Mouse (Mus musculus) erythroblast, embryonic 14.5 days (primary cell): Measurements from ENCODE around the gene Adamts4. TPM values are rescaled to one million over a fixed set of nuclear protein-coding genes. Genes with fewer than 3 reads are reported as not detected.
"Not testable (repeated sequence)": the region's sequence is repeated elsewhere in the genome, so short reads cannot be mapped to it uniquely, and the experiment has no call there.

Source experiments
- H3K27me3 ChIP-seq: 2 replicates; pipeline ENCODE4 v1.6.1; 2012; ENCODE audit warnings: inconsistent platforms; ENCODE audit not compliant: control insufficient read depth
- H3K36me3 ChIP-seq: 2 replicates; pipeline ENCODE4 v1.6.1; 2012; ENCODE audit warnings: mild to moderate bottlenecking, inconsistent platforms; ENCODE audit not compliant: control insufficient read depth
- H3K4me1 ChIP-seq: 2 replicates; pipeline ENCODE4 v1.6.1; 2012; ENCODE audit warnings: inconsistent platforms; ENCODE audit not compliant: control insufficient read depth
- H3K4me3 ChIP-seq: replicated peaks from 2 replicates; pipeline ENCODE3; 2012; ENCODE audit warnings: moderate library complexity, mild to moderate bottlenecking, inconsistent platforms
- H3K9me3 ChIP-seq: 2 replicates; pipeline ENCODE4 v1.6.1; 2012; ENCODE audit warnings: low read length, inconsistent platforms, mixed read lengths; ENCODE audit not compliant: control insufficient read depth
- GATA1 ChIP-seq: IDR thresholded peaks from 2 replicates; pipeline ENCODE4 v1.6.1; 2012; ENCODE audit warnings: low read length, inconsistent platforms, mixed read lengths
- TAL1 ChIP-seq: IDR thresholded peaks from 3 replicates; pipeline ENCODE4 v1.6.1; 2012; ENCODE audit warnings: low read length, inconsistent platforms, mixed read lengths
- polyA plus RNA-seq: library from polyadenylated mRNA; stranded (reverse); fragments of >175 nt; gene quantifications from 2 replicates; pipeline ENCODE4 v1.2.3, GENCODE M21; 2012

Adamts4 gene
- polyA plus RNA-seq, 1 experiment = not detected

DNA sequence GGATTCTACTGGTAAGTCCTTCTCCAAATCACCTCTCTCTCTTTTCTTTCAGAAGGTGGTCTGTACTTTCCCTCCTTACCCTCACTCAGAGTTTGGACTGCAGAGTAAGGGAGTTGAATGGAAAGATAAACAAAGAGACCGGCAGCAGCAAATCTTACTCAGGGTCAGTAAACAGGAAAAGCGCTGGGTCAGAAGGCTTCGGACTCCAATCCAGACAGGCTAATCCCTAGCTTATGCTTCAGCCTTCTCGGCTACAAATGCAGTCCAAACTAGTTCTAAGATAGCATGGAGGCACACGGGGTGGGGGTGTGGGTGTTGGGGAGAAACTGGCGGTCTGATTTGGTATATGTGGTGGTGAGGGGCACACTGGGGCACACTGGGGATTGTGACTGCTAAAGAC is 12.8 kb upstream of the Adamts4 start:
- TF ChIP-seq TAL1 (no peak), GATA1 (no peak)
- H3K36me3 ChIP-seq = peaks cover 82% of the 10 kb centered on the region

DNA sequence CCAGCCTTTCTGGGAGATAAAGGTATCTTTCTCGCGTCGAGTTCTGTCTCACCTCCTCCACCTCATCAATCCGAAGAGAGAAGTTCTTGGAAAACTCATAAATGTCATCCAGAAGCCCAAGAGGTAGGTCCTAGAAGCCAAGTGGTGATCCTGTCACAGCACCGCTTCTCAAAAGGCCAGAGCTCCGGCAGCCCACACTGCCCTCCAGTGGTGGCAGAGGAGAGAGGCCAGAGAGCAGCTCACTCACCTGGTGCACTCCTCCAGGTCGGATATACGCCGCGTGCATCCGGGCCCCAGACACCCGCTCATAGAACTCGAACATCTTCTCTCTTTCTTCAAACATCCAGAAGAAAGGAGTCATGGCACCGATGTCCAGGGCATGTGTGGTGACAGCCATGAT is 11.8 kb upstream of the Adamts4 start:
- Histone ChIP-seq H3K4me3 (no peak overlapping the region), H3K4me1 (peaks cover 13% of the 10 kb centered on the region), H3K27me3 (no peaks in the 10 kb centered on the region), H3K36me3 (peaks cover 90% of the 10 kb centered on the region), H3K9me3 (no peaks in the 10 kb centered on the region)
- no peak for TF ChIP-seq TAL1
- TF ChIP-seq GATA1 = no peak

More for the DNA sequence above, 12.8 kb upstream of the Adamts4 start:
- no peaks in the 10 kb centered on the region for H3K9me3 ChIP-seq
- H3K4me3 ChIP-seq = no peak overlapping the region
- peaks cover 22% of the 10 kb centered on the region for H3K4me1 ChIP-seq
- H3K27me3 ChIP-seq = no peaks in the 10 kb centered on the region

- Histone ChIP-seq H3K4me1 (peaks cover 5% of the 10 kb centered on the region), H3K9me3 (no peaks in the 10 kb centered on the region), H3K36me3 (peaks cover 87% of the 10 kb centered on the region), H3K4me3 (no peak overlapping the region), H3K27me3 (no peaks in the 10 kb centered on the region)
- TF ChIP-seq TAL1 = no peak
- no peak for TF ChIP-seq GATA1
Observed at GRCm38 (mm10) chr1:171239992-171240744, 10.1 kb upstream of the Adamts4 start.

- peaks cover 12% of the 10 kb centered on the region for H3K4me1 ChIP-seq
- H3K27me3 ChIP-seq = no peaks in the 10 kb centered on the region
- H3K36me3 ChIP-seq = peaks cover 82% of the 10 kb centered on the region
- TF ChIP-seq GATA1 (no peak), TAL1 (no peak)
- H3K9me3 ChIP-seq = no peaks in the 10 kb centered on the region
- H3K4me3 ChIP-seq = no peak overlapping the region
Observed at GRCm38 (mm10) chr1:171240911-171241310, 9.3 kb upstream of the Adamts4 start.

- H3K27me3 ChIP-seq, H3K4me3 ChIP-seq, H3K9me3 ChIP-seq: not testable (repeated sequence)
- H3K36me3 ChIP-seq = peaks cover 73% of the 10 kb centered on the region
- H3K4me1 ChIP-seq = peaks cover 20% of the 10 kb centered on the region
Observed at GRCm38 (mm10) chr1:171241952-171242351, 8.3 kb upstream of the Adamts4 start.

DNA sequence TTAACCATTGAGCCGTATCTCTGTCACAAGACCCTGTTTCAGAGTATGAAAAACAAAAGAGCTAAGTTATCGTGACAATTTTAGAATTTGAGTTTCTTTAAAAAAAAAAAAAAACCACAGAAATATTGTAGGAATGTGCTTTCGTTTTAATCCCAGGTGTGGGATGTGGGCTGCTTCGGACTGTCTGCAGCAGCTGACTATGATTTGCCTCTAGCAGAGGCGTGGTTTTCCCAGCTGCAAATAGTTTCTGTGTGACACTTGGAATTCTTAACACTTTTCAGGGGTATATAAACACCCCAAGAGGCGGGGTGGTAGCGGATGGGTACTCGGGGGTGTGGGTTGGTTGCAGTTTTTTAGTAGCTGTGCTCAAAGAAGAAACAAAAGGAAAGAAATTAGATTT is 4.9 kb upstream of the Adamts4 start:
- Histone ChIP-seq H3K9me3 (no peaks in the 10 kb centered on the region), H3K36me3 (peaks cover 43% of the 10 kb centered on the region), H3K4me1 (peaks cover 38% of the 10 kb centered on the region), H3K27me3 (peaks cover 21% of the 10 kb centered on the region), H3K4me3 (no peak overlapping the region)
- TF ChIP-seq TAL1 (no peak), GATA1 (no peak)

GRCm38 (mm10) chr1:171246709-171247452 is 3.3 kb upstream of the Adamts4 start:
- no peak for TF ChIP-seq TAL1
- no peak; the same call in 1 of the 2 replicates for TF ChIP-seq GATA1
- H3K4me1 ChIP-seq = peaks cover 38% of the 10 kb centered on the region
- no peaks in the 10 kb centered on the region for H3K9me3 ChIP-seq
- H3K36me3 ChIP-seq = peaks cover 28% of the 10 kb centered on the region
- H3K4me3 ChIP-seq = peak overlapping the region; percentile 72
- peaks cover 36% of the 10 kb centered on the region for H3K27me3 ChIP-seq

GRCm38 (mm10) chr1:171247453-171247841 is 2.8 kb upstream of the Adamts4 start:
- H3K27me3 ChIP-seq = peaks cover 42% of the 10 kb centered on the region
- peaks cover 38% of the 10 kb centered on the region for H3K4me1 ChIP-seq
- peak overlapping the region; percentile 72 for H3K4me3 ChIP-seq
- peaks cover 24% of the 10 kb centered on the region for H3K36me3 ChIP-seq
- TF ChIP-seq GATA1 (no peak), TAL1 (no peak)
- H3K9me3 ChIP-seq = no peaks in the 10 kb centered on the region

DNA sequence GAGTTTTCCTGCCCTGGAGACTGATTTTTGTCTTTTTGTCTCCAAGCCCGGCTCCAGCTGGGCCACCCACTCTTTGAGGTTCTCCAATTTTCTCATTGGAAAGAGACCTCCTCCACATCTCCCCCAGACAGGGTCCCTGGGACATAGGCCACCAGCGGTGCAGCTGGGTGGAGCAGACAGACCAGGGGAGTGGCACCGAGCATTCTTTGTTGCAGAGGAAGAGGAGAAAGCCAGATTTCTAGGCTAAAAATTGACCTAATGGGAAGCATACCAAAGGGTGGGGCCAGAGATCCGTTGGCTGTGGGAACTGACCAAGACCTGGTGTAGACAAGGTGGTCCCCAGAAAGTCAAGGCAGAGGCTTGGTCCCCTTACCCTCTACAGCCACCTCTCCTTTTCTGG is 2.3 kb upstream of the Adamts4 start:
- Histone ChIP-seq H3K4me3 (peak overlapping the region; percentile 72), H3K9me3 (no peaks in the 10 kb centered on the region), H3K4me1 (peaks cover 38% of the 10 kb centered on the region), H3K27me3 (peaks cover 47% of the 10 kb centered on the region), H3K36me3 (peaks cover 19% of the 10 kb centered on the region)
- no peak for TF ChIP-seq TAL1
- TF ChIP-seq GATA1 = no peak
